Mouse (Mus musculus) gonadal fat pad, adult 2 months (tissue): ENCODE data around the gene Brinp3. TPM values are rescaled to one million over a fixed set of nuclear protein-coding genes. Genes with fewer than 3 reads are reported as not detected.
"Not testable (repeated sequence)": the region's sequence is repeated elsewhere in the genome, so short reads cannot be mapped to it uniquely, and the experiment has no call there.

Experiments
- DNase-seq: peaks from one replicate; pipeline ENCODE4 v3.0.0-alpha.2; 2012; ENCODE audit warnings: low read depth
- polyA plus RNA-seq: library from polyadenylated mRNA; depleted of rRNA; stranded (reverse); fragments of >200 nt; gene quantifications from 2 replicates; pipeline ENCODE4 v1.2.3, GENCODE M21; 2012; rRNA removed

Gene Brinp3
- polyA plus RNA-seq, result 0.72 and 0.82 TPM in 2 replicates

GRCm38 (mm10) chr1:146494681-146495331 lies at the start of gene Brinp3:
Gene Brinp3, plus strand, starts transcription at chr1:146494760.
- DNase-seq, result no peak

DNA sequence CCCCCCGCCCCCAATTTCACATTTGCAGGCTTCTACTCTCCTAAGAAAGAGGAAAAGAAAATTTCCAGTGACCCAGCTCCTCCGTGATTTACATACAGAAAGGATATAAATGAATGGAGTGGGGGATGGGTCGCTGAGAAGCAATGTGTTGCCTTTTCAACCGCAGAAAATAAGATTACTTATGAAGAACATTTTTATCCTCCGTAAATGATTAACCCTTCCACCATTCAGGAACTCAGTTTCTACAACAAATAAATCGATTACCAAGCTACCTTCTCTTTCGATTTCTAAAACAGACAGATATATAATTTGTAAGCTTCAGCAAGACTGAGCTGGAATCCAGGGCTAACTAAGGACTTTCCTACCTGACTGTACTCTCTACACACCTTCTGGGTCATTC lies 339 bp upstream of the Brinp3 start:
- DNase-seq, result no peak

GRCm38 (mm10) chr1:146495386-146495785 lies 826 bp downstream of the Brinp3 start:
- DNase-seq, result no peak

DNA sequence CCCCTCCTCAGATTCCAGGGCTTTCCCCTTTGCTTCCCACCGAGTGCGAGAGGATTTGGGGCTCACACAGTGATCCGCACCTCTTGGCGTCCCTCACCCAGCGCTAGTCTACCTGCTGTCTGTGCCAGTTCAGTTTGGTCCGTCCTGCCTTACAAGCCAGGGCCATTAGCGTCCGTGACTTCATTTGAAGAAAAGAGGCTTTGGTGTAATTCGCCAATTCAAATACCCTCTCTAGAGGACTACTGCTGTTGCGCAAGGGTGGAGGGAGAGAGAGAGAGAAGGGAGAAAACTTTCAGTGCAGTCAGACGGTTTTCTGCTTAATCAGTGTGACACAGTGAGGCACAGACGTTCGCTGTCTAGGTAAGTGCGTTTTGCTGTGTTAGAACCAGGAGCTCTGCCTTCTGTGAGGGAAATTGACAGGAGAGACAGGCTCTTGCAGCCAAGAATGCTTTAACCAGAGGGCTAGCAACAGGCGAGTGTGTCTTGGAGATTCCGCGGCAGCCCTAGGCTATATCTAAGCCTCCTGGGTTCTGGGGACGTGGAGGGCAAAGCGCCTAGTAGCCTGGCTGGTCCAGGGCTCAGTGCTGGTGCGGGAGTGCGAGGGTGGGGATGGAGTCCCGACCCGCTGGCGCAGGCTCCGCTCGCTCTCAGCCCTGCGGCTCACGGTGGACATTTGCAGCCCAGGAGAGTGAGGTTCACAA lies 3.0 kb downstream of the Brinp3 start:
- no peak for DNase-seq

- no peak for DNase-seq
Observed at GRCm38 (mm10) chr1:146498085-146498779, 3.7 kb downstream of the Brinp3 start.

- DNase-seq, result no peak
Observed at GRCm38 (mm10) chr1:146498780-146499114, 4.2 kb downstream of the Brinp3 start.

DNA sequence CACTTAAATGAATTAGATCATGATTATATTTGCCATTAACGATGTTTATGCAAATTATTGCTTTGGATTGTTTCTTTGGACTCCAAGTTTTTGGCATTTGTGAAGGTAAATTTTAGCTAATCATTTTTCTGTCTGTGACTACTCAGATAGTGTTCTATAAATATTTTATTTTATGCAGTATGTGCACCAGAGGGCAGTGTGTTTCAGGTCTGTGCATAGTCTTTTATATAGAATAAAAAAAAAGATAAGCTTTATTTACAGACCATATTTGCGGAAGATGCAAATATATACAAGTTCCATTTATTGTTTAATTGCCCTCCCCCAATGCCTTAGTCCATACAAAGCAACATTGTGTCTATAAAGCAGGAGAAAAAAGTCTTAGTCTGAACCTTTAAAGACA lies 20.8 kb downstream of the Brinp3 start:
- no peak for DNase-seq

- no peak for DNase-seq
Observed at GRCm38 (mm10) chr1:146523727-146524573, 29.4 kb downstream of the Brinp3 start.

DNA sequence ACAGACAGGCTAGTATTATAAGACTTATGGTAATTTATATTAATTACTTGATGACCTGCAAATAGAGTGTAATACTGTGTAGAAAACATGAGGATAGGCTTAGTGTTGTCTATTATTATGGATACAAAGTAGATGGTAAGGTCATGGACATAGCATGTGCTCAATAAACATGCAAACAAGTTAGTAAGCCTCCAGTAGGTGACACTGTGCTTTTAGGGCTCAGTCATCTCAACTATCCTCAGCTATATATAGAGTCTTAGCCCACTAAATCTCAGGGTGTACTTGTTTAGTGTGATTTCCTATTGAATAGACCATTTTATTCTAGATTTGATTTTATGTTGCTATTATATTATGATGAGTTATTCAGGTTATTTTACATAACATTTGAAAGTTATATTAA lies 34.0 kb downstream of the Brinp3 start:
- no peak for DNase-seq

DNA sequence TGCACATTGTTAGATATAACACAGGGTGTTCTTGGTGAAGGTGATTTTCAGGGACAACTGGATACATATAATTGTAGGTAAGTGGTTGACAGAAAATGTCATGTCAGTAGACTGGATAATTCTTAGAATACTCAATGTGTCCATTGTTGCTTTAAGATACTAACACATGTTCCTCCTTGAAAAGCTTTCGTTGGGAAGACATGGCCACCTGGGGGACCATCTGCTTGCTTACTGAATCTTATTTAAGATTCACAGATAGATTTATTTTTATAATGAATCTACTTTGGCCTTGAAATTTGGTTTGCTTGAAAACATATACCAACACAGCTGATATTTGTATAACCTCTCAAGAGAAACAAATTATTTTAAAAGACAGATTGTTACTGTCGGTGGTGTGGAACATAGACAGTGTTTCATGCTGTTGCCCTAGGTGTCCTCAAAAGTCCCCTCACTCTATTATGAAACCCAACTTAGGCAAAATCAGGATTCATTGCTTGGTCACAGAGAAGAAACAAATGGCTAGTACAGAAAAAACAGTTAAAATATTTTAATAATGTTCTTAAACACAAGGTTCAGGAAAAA lies 52.4 kb downstream of the Brinp3 start:
- DNase-seq, result no peak

- DNase-seq, result no peak
Observed at GRCm38 (mm10) chr1:146556982-146557381, 62.4 kb downstream of the Brinp3 start.

DNA sequence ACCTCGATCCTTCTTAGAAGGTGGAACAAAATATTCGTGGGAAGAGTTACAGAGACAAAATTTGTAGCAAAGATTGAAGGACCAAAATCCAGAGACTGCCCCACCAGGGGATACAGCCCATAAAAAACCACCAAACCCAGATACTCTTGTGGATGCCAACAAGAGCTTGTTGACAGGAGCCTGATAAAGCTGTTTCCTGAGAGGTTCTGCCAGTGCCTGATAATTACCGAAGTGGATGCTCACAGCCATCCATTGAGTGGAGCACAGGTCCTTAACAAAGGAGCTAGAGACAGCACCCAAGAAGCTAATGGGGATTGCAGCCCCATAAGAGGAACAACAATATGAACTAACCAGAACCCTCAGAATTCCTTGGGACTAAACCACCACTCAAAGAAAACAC lies 67.6 kb downstream of the Brinp3 start:
- DNase-seq, result no peak

GRCm38 (mm10) chr1:146584181-146584580 lies 89.6 kb downstream of the Brinp3 start:
- no peak for DNase-seq

DNA sequence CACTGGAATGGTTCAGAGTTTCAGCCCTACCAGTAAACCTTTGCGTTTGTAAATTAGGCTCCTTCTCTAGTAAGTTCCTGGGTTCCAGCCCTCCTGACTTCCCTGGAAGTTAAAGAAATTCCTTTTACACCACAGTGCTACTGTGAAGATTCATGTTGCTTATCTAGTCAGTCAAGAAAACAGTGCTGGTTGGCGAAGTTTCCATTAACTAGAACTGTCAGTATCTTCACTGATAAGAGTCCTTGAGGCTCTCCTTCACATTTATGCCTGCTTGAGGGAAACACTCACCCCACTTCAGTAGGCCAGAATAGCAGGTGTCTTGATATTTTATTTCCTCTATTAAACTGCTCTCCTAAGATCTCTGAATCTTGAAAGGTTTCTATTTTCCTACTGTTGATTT lies 138.3 kb downstream of the Brinp3 start:
- DNase-seq, result no peak

DNA sequence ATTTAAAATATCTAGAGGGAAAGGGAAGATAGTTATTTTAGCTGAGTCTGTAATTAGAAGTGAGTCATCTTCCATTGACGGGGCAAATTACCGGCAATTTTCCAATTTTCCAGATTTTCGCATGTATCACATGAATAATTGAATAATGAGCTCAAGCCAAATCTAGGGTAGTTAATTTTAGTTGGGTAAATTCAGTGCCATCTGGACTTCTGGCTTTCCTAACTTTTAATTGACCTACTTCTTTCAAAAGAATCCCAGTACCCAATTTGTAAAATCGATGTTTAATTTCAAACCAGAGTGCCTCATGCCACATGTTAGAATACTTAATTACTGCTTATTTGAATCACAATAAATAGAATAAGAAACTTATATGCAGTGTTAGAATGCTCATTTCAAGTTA lies 162.7 kb downstream of the Brinp3 start:
- DNase-seq, result no peak

GRCm38 (mm10) chr1:146700724-146701123 lies 206.2 kb downstream of the Brinp3 start:
- DNase-seq, result no peak

DNA sequence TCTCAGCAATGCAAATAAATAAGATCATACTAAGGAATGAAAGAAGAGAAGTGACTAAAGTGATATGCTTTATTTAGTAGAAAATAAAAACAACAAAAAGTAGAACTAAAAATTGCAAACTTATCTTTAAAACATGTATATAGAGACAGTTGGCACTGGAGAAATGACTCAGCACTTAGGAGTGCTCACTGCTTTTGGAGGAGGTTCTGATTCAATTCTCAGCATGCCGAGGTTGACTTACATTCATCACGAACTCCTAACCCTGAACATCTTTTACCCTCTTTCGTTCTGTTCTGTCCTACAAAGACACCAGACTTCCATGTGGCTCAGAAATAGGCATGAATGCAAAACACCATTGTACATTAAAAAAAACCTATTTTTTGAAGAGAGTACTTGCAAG lies 225.0 kb downstream of the Brinp3 start:
- no peak for DNase-seq

DNA sequence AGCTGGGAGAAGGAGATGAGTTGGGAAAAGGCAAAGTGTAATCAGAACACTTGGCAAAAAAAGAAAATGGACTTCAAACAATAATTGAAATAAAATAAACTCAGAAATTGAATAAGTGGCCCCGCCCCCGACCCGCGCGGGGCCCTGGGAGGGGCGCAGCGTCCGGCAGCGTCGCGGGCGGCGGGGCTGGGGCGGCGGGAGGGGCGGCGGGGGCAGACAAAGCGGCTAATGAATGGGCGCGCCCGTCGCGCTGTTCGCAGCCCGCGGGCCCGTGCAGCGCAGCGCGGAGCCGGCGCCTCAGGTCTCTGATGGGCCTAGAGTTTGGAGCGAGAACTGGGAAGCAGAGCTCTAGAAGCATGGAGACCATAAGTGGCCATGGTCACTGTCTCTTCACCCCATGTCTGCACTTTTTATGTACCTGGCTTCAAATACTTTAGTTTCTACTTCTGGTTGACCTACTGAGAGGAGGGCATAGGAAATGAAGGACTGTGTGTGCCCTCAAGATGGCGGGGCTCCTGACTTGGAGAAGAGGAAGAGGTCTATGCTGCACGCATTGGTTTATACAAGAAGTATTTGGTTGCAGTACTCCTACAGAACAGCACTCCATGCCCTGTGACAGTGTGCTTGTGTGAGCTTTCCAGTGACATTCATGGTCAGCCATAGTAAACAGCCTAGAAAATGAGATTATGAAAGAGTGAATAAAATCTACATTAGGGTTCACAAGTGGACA lies 230.4 kb downstream of the Brinp3 start:
- DNase-seq, result not testable (repeated sequence)

DNA sequence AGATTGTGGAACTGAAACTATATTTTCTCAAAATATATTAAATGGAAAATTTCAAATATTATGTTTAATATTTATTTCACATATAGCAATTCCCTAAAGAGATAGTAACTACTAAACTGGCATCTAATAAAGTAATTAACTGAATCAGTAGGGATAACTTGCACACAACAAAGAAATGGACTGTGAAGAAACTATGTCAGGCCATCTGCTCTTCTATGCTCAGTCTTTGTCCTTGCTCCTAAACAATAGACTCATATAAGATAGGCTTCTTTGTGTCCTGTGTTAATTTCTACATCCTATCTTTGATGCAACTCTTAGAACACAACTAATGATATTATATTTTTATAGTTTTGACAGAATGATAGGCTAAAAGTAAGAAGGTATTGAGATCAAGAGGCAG lies 256.5 kb downstream of the Brinp3 start:
- no peak for DNase-seq

DNA sequence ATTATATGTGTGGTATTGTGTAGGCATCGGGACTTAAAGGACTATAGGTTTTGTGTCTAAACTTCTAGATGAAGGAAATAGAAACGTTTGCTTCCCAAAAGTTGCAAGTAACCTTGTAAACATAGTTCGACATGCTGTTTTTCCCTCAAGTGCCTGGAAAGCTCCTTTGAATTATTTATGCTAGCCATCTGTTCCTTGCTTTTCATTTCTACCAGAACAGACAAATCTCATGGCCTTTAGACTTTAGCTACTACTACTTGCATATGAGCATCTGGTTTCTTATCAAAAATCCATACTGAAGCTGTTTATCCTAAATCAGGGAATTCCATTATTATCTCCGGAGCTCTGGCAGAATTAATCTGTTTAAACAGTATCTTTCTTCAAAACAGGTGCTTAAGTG lies 288.7 kb downstream of the Brinp3 start:
- no peak for DNase-seq

DNA sequence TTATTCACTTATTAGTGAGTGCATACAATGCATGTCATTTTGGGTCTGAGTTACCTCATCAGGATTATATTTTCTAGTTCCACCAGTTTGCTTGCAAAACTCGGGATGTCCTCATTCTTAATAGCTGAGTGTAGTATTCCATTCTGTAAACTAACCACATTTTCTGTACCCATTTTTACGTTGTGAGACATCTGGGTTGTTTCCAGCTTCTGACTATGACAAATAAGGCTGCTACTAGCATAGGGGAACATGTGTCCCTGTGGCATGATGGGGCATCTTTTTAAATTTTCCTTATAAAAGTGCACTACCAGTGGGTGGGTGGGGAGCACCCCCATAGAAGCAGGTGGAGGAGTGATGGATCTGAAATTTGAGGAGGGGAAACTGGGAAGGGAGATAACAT lies 292.7 kb downstream of the Brinp3 start:
- no peak for DNase-seq
